Mouse (Mus musculus) midbrain, embryonic 11.5 days (tissue): ENCODE results near the gene Mgat1. TPM values are rescaled to one million over a fixed set of nuclear protein-coding genes. Genes with fewer than 3 reads are reported as not detected.

Experiments
- ATAC-seq: fragments of 200-750 bp; cut with Nextera tagmentation; 2 replicates; pipeline ENCODE4 v1.8.0; 2017; ENCODE audit warnings: moderate TSS enrichment, moderate library complexity; ENCODE audit not compliant: low FRiP score
- DNase-seq: peaks from one replicate; pipeline ENCODE4 v3.0.0; 2015; ENCODE audit warnings: low spot score; ENCODE audit errors: missing footprints
- H3K27ac ChIP-seq: fragments of 300-500 bp; sonication (generic); 2 replicates; pipeline ENCODE4 v1.5.1; 2014; ENCODE audit warnings: low read depth, low read length
- H3K27me3 ChIP-seq: fragments of 300-500 bp; sonication (generic); 2 replicates; pipeline ENCODE4 v1.6.1; 2014; ENCODE audit warnings: mild to moderate bottlenecking, low read length, moderate library complexity, mixed read lengths; ENCODE audit not compliant: control insufficient read depth, insufficient read depth
- H3K36me3 ChIP-seq: fragments of 300-500 bp; sonication (generic); 2 replicates; pipeline ENCODE4 v1.6.1; 2014; ENCODE audit warnings: mild to moderate bottlenecking, low read length, moderate library complexity, mixed read lengths; ENCODE audit not compliant: control insufficient read depth, insufficient read depth
- H3K4me1 ChIP-seq: fragments of 300-500 bp; sonication (generic); 2 replicates; pipeline ENCODE4 v1.6.1; 2014; ENCODE audit warnings: low read length; ENCODE audit not compliant: control insufficient read depth, insufficient read depth
- H3K4me2 ChIP-seq: fragments of 300-500 bp; sonication (generic); 2 replicates; pipeline ENCODE4 v1.6.1; 2014; ENCODE audit warnings: mild to moderate bottlenecking, moderate library complexity
- H3K4me3 ChIP-seq: fragments of 300-500 bp; sonication (generic); 2 replicates; pipeline ENCODE4 v1.5.1; 2014; ENCODE audit warnings: low read depth, low read length
- H3K9ac ChIP-seq: fragments of 300-500 bp; sonication (generic); 2 replicates; pipeline ENCODE4 v1.6.1; 2014; ENCODE audit warnings: low read length
- H3K9me3 ChIP-seq: fragments of 300-500 bp; sonication (generic); 2 replicates; pipeline ENCODE4 v1.6.1; 2016; ENCODE audit warnings: low read length; ENCODE audit not compliant: control insufficient read depth
- WGBS: fragments of 180-500 bp; shearing (Covaris S2); extraction: QIAGEN DNeasy Blood & Tissue Kit; methylation state at CpG from one replicate; pipeline ENCODE4 v1.1.7; 2014; 5-methylcytosine and 5-hydroxymethylcytosine counted together
- polyA plus RNA-seq: library from polyadenylated mRNA; unstranded; fragments of >200 nt; fragmentation: Nextera tagmentation; extraction: Ambion mirVana; gene quantifications from 2 replicates; pipeline ENCODE4 v1.2.1, GENCODE M21; 2014

Mgat1 gene
- polyA plus RNA-seq, 1 experiment from 2014 or later: 30.1 TPM

- no peaks in the 10 kb centered on the region for H3K36me3 ChIP-seq
- no peaks in the 10 kb centered on the region for H3K9me3 ChIP-seq
- no peak for DNase-seq
- H3K9ac ChIP-seq: no peak overlapping the region
- 82% methylated on average over 1 of the region's 1 CpGs for WGBS
- no peak overlapping the region for H3K4me2 ChIP-seq
- H3K4me3 ChIP-seq: no peak overlapping the region
- H3K27me3 ChIP-seq: no peaks in the 10 kb centered on the region
- ATAC-seq: no peak
- H3K27ac ChIP-seq: no peak overlapping the region
- no peaks in the 10 kb centered on the region for H3K4me1 ChIP-seq
Measured at GRCm38 (mm10) chr11:49236891-49237290, 7.1 kb upstream of the Mgat1 start.

- no peaks in the 10 kb centered on the region for H3K27me3 ChIP-seq
- no peak for ATAC-seq
- DNase-seq: no peak
- whole genome bisulfite sequencing: 79% methylated on average over 2 of the region's 2 CpGs
- H3K4me3 ChIP-seq: no peak overlapping the region
- H3K27ac ChIP-seq: no peak overlapping the region
- no peaks in the 10 kb centered on the region for H3K4me1 ChIP-seq
- no peak overlapping the region for H3K9ac ChIP-seq
- H3K4me2 ChIP-seq: no peak overlapping the region
- no peaks in the 10 kb centered on the region for H3K9me3 ChIP-seq
- H3K36me3 ChIP-seq: no peaks in the 10 kb centered on the region
Measured at GRCm38 (mm10) chr11:49237532-49237931, 6.5 kb upstream of the Mgat1 start.

- no peak overlapping the region for H3K27ac ChIP-seq
- no peak for ATAC-seq
- no peak overlapping the region for H3K4me3 ChIP-seq
- peak; percentile 12 for DNase-seq
- H3K27me3 ChIP-seq: no peaks in the 10 kb centered on the region
- peaks cover 5% of the 10 kb centered on the region; the same call in 1 of the 2 replicates for H3K4me1 ChIP-seq
- no peak overlapping the region for H3K4me2 ChIP-seq
- H3K36me3 ChIP-seq: no peaks in the 10 kb centered on the region
- no peak overlapping the region for H3K9ac ChIP-seq
- H3K9me3 ChIP-seq: no peaks in the 10 kb centered on the region
- WGBS: 95% methylated on average over 1 of the region's 1 CpGs
Measured at GRCm38 (mm10) chr11:49240310-49240709, 3.7 kb upstream of the Mgat1 start.

GRCm38 (mm10) chr11:49240874-49241273 is 3.1 kb upstream of the Mgat1 start:
- 82% methylated on average over 4 of the region's 4 CpGs for whole genome bisulfite sequencing
- H3K9me3 ChIP-seq: no peaks in the 10 kb centered on the region
- ATAC-seq (no peak), DNase-seq (no peak)
- no peaks in the 10 kb centered on the region for H3K27me3 ChIP-seq
- no peak overlapping the region for H3K4me2 ChIP-seq
- H3K4me1 ChIP-seq: peaks cover 9% of the 10 kb centered on the region; the same call in 1 of the 2 replicates
- no peak overlapping the region for H3K9ac ChIP-seq
- no peak overlapping the region for H3K4me3 ChIP-seq
- no peak overlapping the region for H3K27ac ChIP-seq
- no peaks in the 10 kb centered on the region for H3K36me3 ChIP-seq

- no peaks in the 10 kb centered on the region for H3K27me3 ChIP-seq
- no peak overlapping the region for H3K4me3 ChIP-seq
- no CpG with 5 or more reads among the region's 1 CpGs for WGBS
- no peak overlapping the region for H3K27ac ChIP-seq
- no peaks in the 10 kb centered on the region for H3K36me3 ChIP-seq
- no peak for ATAC-seq
- peaks cover 11% of the 10 kb centered on the region; the same call in 1 of the 2 replicates for H3K4me1 ChIP-seq
- no peak overlapping the region for H3K4me2 ChIP-seq
- H3K9ac ChIP-seq: no peak overlapping the region
- H3K9me3 ChIP-seq: no peaks in the 10 kb centered on the region
- no peak for DNase-seq
Measured at GRCm38 (mm10) chr11:49241471-49241870, 2.5 kb upstream of the Mgat1 start.

- peaks cover 11% of the 10 kb centered on the region; the same call in 1 of the 2 replicates for H3K4me1 ChIP-seq
- no peaks in the 10 kb centered on the region for H3K27me3 ChIP-seq
- WGBS: 22% methylated on average over 11 of the region's 11 CpGs
- peak overlapping the region; percentile 52 for H3K4me3 ChIP-seq
- H3K9me3 ChIP-seq: no peaks in the 10 kb centered on the region
- H3K27ac ChIP-seq: peak overlapping the region; percentile 89
- H3K9ac ChIP-seq: peak overlapping the region; percentile 67
- DNase-seq: no peak
- H3K4me2 ChIP-seq: peak overlapping the region; percentile 52
- ATAC-seq: peak; percentile 13
- no peaks in the 10 kb centered on the region for H3K36me3 ChIP-seq
Measured at GRCm38 (mm10) chr11:49242944-49243626, 906 bp upstream of the Mgat1 start.

- Histone ChIP-seq H3K27ac (0 out of 2 replicates have a peak overlapping the region, but pooled peaks have one; percentile 89), H3K4me3 (peak overlapping the region; percentile 52), H3K36me3 (no peaks in the 10 kb centered on the region), H3K9me3 (no peaks in the 10 kb centered on the region), H3K4me1 (peaks cover 11% of the 10 kb centered on the region; the same call in 1 of the 2 replicates), H3K4me2 (peak overlapping the region; percentile 45), H3K9ac (peak overlapping the region; percentile 67; the same call in 1 of the 2 replicates), H3K27me3 (no peaks in the 10 kb centered on the region)
- under 1% methylated on average over 4 of the region's 4 CpGs for WGBS
- peak; percentile 0; the same call in 1 of the 2 replicates for ATAC-seq
- no peak for DNase-seq
Measured at GRCm38 (mm10) chr11:49244595-49244930, 572 bp downstream of the Mgat1 start.

- Histone ChIP-seq H3K4me1 (peaks cover 15% of the 10 kb centered on the region), H3K9ac (no peak overlapping the region)
- peak; percentile 87 for DNase-seq
Measured at GRCm38 (mm10) chr11:49245176-49245575, 1.2 kb downstream of the Mgat1 start.

GRCm38 (mm10) chr11:49245634-49246415 is 1.8 kb downstream of the Mgat1 start:
- ATAC-seq (no peak), DNase-seq (peak; percentile 81)
- no peaks in the 10 kb centered on the region for H3K27me3 ChIP-seq
- peak overlapping the region; percentile 14; the same call in 1 of the 2 replicates for H3K4me2 ChIP-seq
- H3K27ac ChIP-seq: no peak overlapping the region
- H3K9ac ChIP-seq: no peak overlapping the region; the same call in 1 of the 2 replicates
- no peaks in the 10 kb centered on the region for H3K9me3 ChIP-seq
- H3K4me3 ChIP-seq: no peak overlapping the region
- WGBS: 25% methylated on average over 12 of the region's 12 CpGs
- H3K4me1 ChIP-seq: peaks cover 20% of the 10 kb centered on the region
- H3K36me3 ChIP-seq: no peaks in the 10 kb centered on the region

More at GRCm38 (mm10) chr11:49245176-49245575, 1.2 kb downstream of the Mgat1 start:
- Histone ChIP-seq H3K27me3 (no peaks in the 10 kb centered on the region), H3K4me2 (peak overlapping the region; percentile 14; the same call in 1 of the 2 replicates), H3K4me3 (no peak overlapping the region), H3K36me3 (no peaks in the 10 kb centered on the region), H3K27ac (no peak overlapping the region), H3K9me3 (no peaks in the 10 kb centered on the region)
- 21% methylated on average over 7 of the region's 7 CpGs for WGBS
- no peak for ATAC-seq
